Mouse (Mus musculus) leukemia stem cell, adult 10-12 weeks (primary cell): ENCODE measurements around the gene 1700006A11Rik. TPM values are rescaled to one million over a fixed set of nuclear protein-coding genes. Genes with fewer than 3 reads are reported as not detected.

Experiments
- polyA plus RNA-seq: library from polyadenylated mRNA; stranded (reverse); fragments of >175 nt; gene quantifications from 2 replicates; pipeline ENCODE4 v1.2.3, GENCODE M21; 2012; ENCODE audit warnings: low replicate concordance

1700006A11Rik gene
- polyA plus RNA-seq = not detected in 2 replicates

GRCm38 (mm10) chr3:124425940-124426339, at the start of gene 1700006A11Rik:
Gene 1700006A11Rik, minus strand, starts transcription at chr3:124426040.

Other genes with a start within 250 kb of the 1700006A11Rik start
- gene Tram1l1, start 105.2 kb downstream of the 1700006A11Rik start, polyA plus RNA-seq = not detected in 2 replicates
- not detected in 2 replicates for gene 1700003H04Rik, start 155.1 kb upstream of the 1700006A11Rik start, polyA plus RNA-seq